ENCODE assay signal across 22 mouse cellular contexts in genomic region chr4:43582241-43582640, GRCm38 (mm10). TPM values are rescaled to one million over a fixed set of nuclear protein-coding genes. Genes with fewer than 3 reads are reported as not detected.
"Had no signal": no experiment of that assay in that cellular context is flagged by ENCODE, and none has a peak within 500 bp of the region (broad histone marks: within the 10 kb centered on the region; RNA-seq: fewer than 3 reads in every experiment).

No protein-coding gene starts in this region.

- H3K27ac ChIP-seq: layer of hippocampus, adult 2 months; liver, embryonic 14.5 days; macrophage; midbrain, embryonic 12.5 days; midbrain, embryonic 15.5 days; neural tube, embryonic 12.5 days; neural tube, embryonic 15.5 days; stomach, postnatal 0 days had no signal

- DNase-seq: kidney, adult 11 months; kidney, adult 9 months; kidney, postnatal 25 days; layer of hippocampus, adult 9-11 months; lung, adult 2 months; lung, postnatal 14 days; right cerebral cortex, adult 18-20 months; right cerebral cortex, postnatal 14 days; right cerebral cortex, postnatal 4 days; thymus, adult 2 months; thymus, postnatal 14 days; thymus, postnatal 4 days had no signal

- H3K4me2 ChIP-seq: midbrain, embryonic 12.5 days; midbrain, embryonic 15.5 days; neural tube, embryonic 12.5 days; neural tube, embryonic 15.5 days had no signal

- ATAC-seq: midbrain, embryonic 15.5 days had no signal

- H3K9me3 ChIP-seq: midbrain, embryonic 12.5 days; midbrain, embryonic 15.5 days; neural tube, embryonic 12.5 days; neural tube, embryonic 15.5 days had no signal

- H3K27me3 ChIP-seq: midbrain, embryonic 12.5 days; midbrain, embryonic 15.5 days; neural tube, embryonic 12.5 days; neural tube, embryonic 15.5 days had no signal

- H3K4me3 ChIP-seq: layer of hippocampus, adult 2 months; midbrain, embryonic 12.5 days; midbrain, embryonic 15.5 days; neural tube, embryonic 12.5 days; neural tube, embryonic 15.5 days had no signal

- H3K9ac ChIP-seq: liver, embryonic 14.5 days; midbrain, embryonic 12.5 days; midbrain, embryonic 15.5 days; neural tube, embryonic 12.5 days; neural tube, embryonic 15.5 days had no signal

RNA-seq across cellular contexts. Expression of gene Msmp, which starts 2.1 kb away (rescaled TPM):
- polyA plus RNA-seq: large intestine, adult 2 months; limb, embryonic 11.5 days; liver, embryonic 14.5 days; macrophage; thymus, adult 2 months had no signal
